Mouse (Mus musculus): ENCODE measurements around the gene Gimap8.

DNA sequence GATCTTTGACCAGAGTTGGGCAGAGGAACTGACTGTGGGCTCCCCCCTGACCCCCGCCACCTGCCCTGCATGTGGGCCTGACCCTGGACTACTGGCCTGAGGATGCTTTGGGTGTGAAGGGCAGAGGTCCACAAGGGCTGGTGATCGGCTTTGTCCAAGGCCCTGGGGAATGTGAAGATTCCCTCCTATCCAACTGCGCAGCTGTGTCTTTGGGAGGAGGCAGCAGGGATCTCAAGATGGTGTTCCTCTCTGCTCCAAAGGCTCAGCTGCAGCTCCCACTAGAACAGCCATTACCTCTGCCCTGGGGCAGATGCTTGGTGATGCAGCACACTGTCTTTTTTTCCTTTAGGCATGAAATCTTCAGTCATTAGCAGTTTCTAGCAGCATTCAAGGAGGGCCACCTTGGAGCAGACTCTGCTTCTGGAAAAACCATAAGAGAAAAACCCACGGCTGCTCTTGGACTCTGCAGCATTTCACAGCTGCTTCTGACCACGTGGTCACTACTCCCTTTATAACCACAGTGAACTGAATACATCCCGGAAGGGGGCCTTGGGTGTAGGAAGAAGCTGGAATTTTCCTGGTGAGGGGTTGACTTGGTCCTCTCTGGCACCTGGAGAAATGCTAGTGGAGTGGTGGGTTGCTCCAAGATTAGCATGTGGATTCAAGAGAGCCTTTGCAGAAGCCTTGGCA lies 9.1 kb upstream of the Gimap8 start:
- TF ChIP-seq CTCF (IDR thresholded peaks at IDR 0.05; ENCODE audit: low read depth) (no peak), EP300 (IDR thresholded peaks at IDR 0.05; ENCODE audit: low read depth) (no peak)
